22 mouse cellular contexts compared by ENCODE assay signal in the genomic region with DNA sequence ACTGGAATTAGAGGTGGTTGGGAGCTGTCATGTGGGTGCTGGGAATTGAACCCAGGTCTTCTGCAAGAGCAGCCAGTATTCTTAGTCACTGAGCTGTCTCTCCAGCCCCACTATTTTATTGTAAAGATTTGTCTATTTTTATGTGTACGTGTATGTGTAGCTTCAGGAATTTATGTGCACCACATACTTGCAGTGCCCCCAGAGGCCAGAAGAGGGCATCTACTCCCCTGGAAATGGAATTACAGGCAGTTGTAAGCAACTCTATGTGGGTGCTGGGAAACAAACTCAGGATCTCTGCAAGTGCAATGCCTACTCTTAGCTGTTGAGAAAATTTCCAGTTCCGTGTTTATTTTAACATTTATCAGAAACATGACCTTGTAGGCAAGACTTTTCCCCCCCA. TPM values are rescaled to one million over a fixed set of nuclear protein-coding genes. Genes with fewer than 3 reads are reported as not detected.
DNase-seq lines count a peak whose midpoint lies in the region; TF ChIP-seq lines count a peak whose summit lies in the region.
"Had no signal": no experiment of that assay in that cellular context is flagged by ENCODE, and none has a peak within 500 bp of the region (broad histone marks: within the 10 kb centered on the region; RNA-seq: fewer than 3 reads in every experiment).

No protein-coding gene starts in this region.

- no peak for TF ChIP-seq POLR2A in brain, embryonic 14.5 days (IDR thresholded peaks at IDR 0.05; ENCODE audit: borderline replicate concordance, extremely low read depth, insufficient read depth, insufficient read length, poor library complexity, severe bottlenecking)

- H3K4me3 ChIP-seq in layer of hippocampus, adult 2 months, result no peak overlapping the region
- H3K4me3 ChIP-seq: embryonic facial prominence, embryonic 12.5 days; liver, embryonic 13.5 days; myocyte had no signal

- no peak for DNase-seq in layer of hippocampus, adult 2 months (ENCODE audit: low spot score in 2 of 2)
- no peak for DNase-seq in layer of hippocampus, adult 11-12 months (ENCODE audit: low spot score)
- peak; percentile 28 for DNase-seq in 416B (ENCODE audit: low read depth)
- peak; percentile 28 to 32 for DNase-seq in B cell, adult 2 months
- no peak for DNase-seq in brain, embryonic 14.5 days (ENCODE audit: low read depth)
- DNase-seq in ovary, postnatal 36 days (ENCODE audit: low spot score), result no peak
- no peak for DNase-seq in adrenal gland, postnatal 25 days
- DNase-seq: cerebellum, adult 18-20 months; gastrocnemius, postnatal 10 days; kidney, postnatal 10 days; left cerebral cortex, postnatal 4 days; liver, embryonic 13.5 days; lung, postnatal 4 days had no signal

- peak; percentile 41 for TF ChIP-seq CTCF in layer of hippocampus, adult 2 months (conservative IDR thresholded peaks at IDR 0.05)
- TF ChIP-seq CTCF in brain, embryonic 14.5 days (IDR thresholded peaks at IDR 0.05; ENCODE audit: borderline replicate concordance, extremely low read depth, insufficient read depth, insufficient read length), result peak; percentile 14; the same call in 1 of the 2 replicates

- H3K27ac ChIP-seq in layer of hippocampus, adult 2 months, result no peak overlapping the region
- H3K27ac ChIP-seq: embryonic facial prominence, embryonic 12.5 days; liver, embryonic 13.5 days had no signal

RNA-seq across cellular contexts. Expression of a gene that starts 22.9 kb away (rescaled TPM):
- not detected for total RNA-seq in layer of hippocampus, adult 2 months (2021)
- 0.37 and 0.42 TPM in 2 replicates for polyA plus RNA-seq in brain, embryonic 14.5 days (2012; rRNA removed)
- total RNA-seq in adrenal gland, postnatal 25 days (2021), result 1.00 TPM in 1 of 2 replicates, not detected in the other
- total RNA-seq: common myeloid progenitor, adult 5-6 weeks had no signal
- polyA plus RNA-seq: myocyte had no signal

RNA-seq across cellular contexts. Expression of a gene that starts 23.2 kb away (rescaled TPM):
- 1 to 10 TPM; 7.5 to 8.6 TPM for total RNA-seq in layer of hippocampus, adult 2 months (2021)
- 19.8 TPM in 2 replicates for polyA plus RNA-seq in brain, embryonic 14.5 days (2012; rRNA removed)
- 4.7 and 5.1 TPM in 2 replicates for total RNA-seq in adrenal gland, postnatal 25 days (2021)

RNA-seq across cellular contexts. Expression of a gene that starts 39.9 kb away (rescaled TPM):
- 100 to 1,000 TPM; 134 to 137 TPM for total RNA-seq in layer of hippocampus, adult 2 months (2021)
- polyA plus RNA-seq in brain, embryonic 14.5 days (2012; rRNA removed), result 165 and 170 TPM in 2 replicates
- 150 and 153 TPM in 2 replicates for total RNA-seq in adrenal gland, postnatal 25 days (2021)

RNA-seq across cellular contexts. Expression of a gene that starts 45.8 kb away (rescaled TPM):
- 10 to 100 TPM; 17.3 to 26.9 TPM for total RNA-seq in layer of hippocampus, adult 2 months (2021)
- 10.3 and 12.5 TPM in 2 replicates for polyA plus RNA-seq in brain, embryonic 14.5 days (2012; rRNA removed)
- total RNA-seq in adrenal gland, postnatal 25 days (2021), result 35.9 and 36.5 TPM in 2 replicates

RNA-seq across cellular contexts. Expression of a gene that starts 52.7 kb away (rescaled TPM):
- total RNA-seq in layer of hippocampus, adult 2 months (2021), result not detected
- polyA plus RNA-seq in brain, embryonic 14.5 days (2012; rRNA removed), result not detected in 2 replicates
- total RNA-seq in adrenal gland, postnatal 25 days (2021), result 11.2 and 12.4 TPM in 2 replicates
- total RNA-seq: common myeloid progenitor, adult 5-6 weeks; gastrocnemius, postnatal 10 days; layer of hippocampus, postnatal 25 days; left cerebral cortex, postnatal 4 days had no signal
- polyA plus RNA-seq: activated CD4-positive, CD25-positive, alpha-beta regulatory T cell, adult 4 months; embryonic facial prominence, embryonic 12.5 days; heart, embryonic 11.5 days; intestine, embryonic 14.5 days; myocyte; spleen, adult 2 months; urinary bladder, adult 2 months had no signal

Comparison
In these comparisons a context has a peak if more than half of its experiments do, and no peak if none do; other contexts are left out.
1. DNase-seq: peak in 416B (single experiment) and B cell, adult 2 months (2 of 2); none in layer of hippocampus, adult 2 months (0 of 2), layer of hippocampus, adult 11-12 months (single experiment), brain, embryonic 14.5 days (single experiment), ovary, postnatal 36 days (single experiment) and adrenal gland, postnatal 25 days (single experiment).